Mouse (Mus musculus): ENCODE measurements around the gene Mbl2.

DNA sequence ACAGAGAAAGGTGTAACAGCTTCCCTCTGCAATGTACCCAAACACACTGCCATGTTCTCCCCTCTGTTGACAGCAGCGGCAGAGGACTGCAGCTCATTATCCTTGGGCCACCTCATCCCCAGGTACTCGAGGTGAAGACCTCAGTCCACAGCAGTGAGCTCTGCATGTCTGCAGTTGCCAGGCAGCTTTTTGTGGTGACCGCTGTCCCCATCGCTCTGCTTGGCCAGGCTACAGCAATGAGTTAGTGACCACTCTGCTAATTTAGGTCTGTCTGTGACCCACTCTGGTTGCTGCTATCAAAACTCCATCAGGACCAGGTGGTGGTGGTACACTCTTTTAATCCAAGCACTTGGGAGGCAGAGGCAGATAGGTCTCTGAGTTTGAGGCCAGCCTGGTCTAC is 16.6 kb upstream of the Mbl2 start:
- TF ChIP-seq CTCF (IDR thresholded peaks at IDR 0.05; ENCODE audit: control insufficient read depth, insufficient read depth, insufficient read length) (no peak), USF1 (IDR thresholded peaks at IDR 0.05; ENCODE audit: low read depth) (no peak), CEBPB (IDR thresholded peaks at IDR 0.05; ENCODE audit: low read depth) (no peak), MAX (IDR thresholded peaks at IDR 0.05) (no peak), MYOG (IDR thresholded peaks at IDR 0.05; ENCODE audit: control insufficient read depth, extremely low read depth, insufficient read length) (no peak)

Measured in C2C12 (cell line).